8 mouse cellular contexts compared by ENCODE assay signal in the genomic region with DNA sequence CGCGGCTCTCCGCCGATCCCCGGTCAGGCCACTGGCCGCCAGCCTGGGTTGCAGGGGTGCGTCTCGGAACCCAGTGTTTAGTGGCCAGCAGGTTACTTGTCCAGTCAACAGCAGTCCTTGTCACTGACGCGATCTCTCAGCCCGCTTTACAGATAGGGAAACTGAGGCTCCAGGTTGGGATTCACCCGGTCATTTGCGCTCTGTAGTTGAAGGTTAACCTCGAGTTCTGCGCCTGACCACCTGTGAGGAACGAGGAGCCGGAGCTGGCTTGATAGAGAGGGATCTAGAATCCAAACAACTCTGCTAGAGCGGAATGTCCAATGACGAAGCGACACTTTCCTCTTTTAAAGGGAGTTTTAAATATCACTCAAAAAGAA. TPM values are rescaled to one million over a fixed set of nuclear protein-coding genes. Genes with fewer than 3 reads are reported as not detected.
DNase-seq lines count a peak whose midpoint lies in the region; ATAC-seq lines count a peak whose summit lies in the region.

A gene (minus strand): TSS at position 321 of the 377 bp plus-strand sequence.

- peak within 1 kb of the TSS; percentile 98 for H3K27ac ChIP-seq in kidney, embryonic 14.5 days (ENCODE audit: low read depth, low read length)
- H3K27ac ChIP-seq in intestine, embryonic 14.5 days (ENCODE audit: low read depth): peak within 1 kb of the TSS; percentile 98

- H3K4me2 ChIP-seq in kidney, embryonic 14.5 days (replicated peaks; ENCODE audit: low read depth, low read length): peak within 1 kb of the TSS; percentile 83
- peak within 1 kb of the TSS; percentile 59 for H3K4me2 ChIP-seq in intestine, embryonic 14.5 days (ENCODE audit: low read length)

- no peaks in the 10 kb centered on the region for H3K9me3 ChIP-seq in kidney, embryonic 14.5 days (ENCODE audit: control insufficient read depth, low read length)
- no peaks in the 10 kb centered on the region for H3K9me3 ChIP-seq in intestine, embryonic 14.5 days (ENCODE audit: control insufficient read depth, low read length)

- 0 out of 2 replicates have a peak, but pooled peaks cover 2% of the 10 kb centered on the region for H3K36me3 ChIP-seq in kidney, embryonic 14.5 days (ENCODE audit: control insufficient read depth, insufficient read depth, low read length)
- 0 out of 2 replicates have a peak, but pooled peaks cover 4% of the 10 kb centered on the region for H3K36me3 ChIP-seq in intestine, embryonic 14.5 days (ENCODE audit: control insufficient read depth, insufficient read depth, low read length)

- no peaks in the 10 kb centered on the region for H3K27me3 ChIP-seq in kidney, embryonic 14.5 days (ENCODE audit: control insufficient read depth, insufficient read depth, low read length)
- no peaks in the 10 kb centered on the region for H3K27me3 ChIP-seq in intestine, embryonic 14.5 days (replicated peaks; ENCODE audit: control insufficient read depth, insufficient read depth, low read length)

- 19% methylated on average over 20 of the region's 20 CpGs for WGBS in kidney, embryonic 14.5 days
- WGBS in intestine, embryonic 14.5 days: 16% methylated on average over 20 of the region's 20 CpGs

- H3K9ac ChIP-seq in kidney, embryonic 14.5 days (ENCODE audit: low read depth, low read length): peak within 1 kb of the TSS; percentile 91
- H3K9ac ChIP-seq in intestine, embryonic 14.5 days (ENCODE audit: low read length): peak within 1 kb of the TSS; percentile 88

- DNase-seq in kidney, adult 18-20 months: no peak
- no peak for DNase-seq in adrenal gland, postnatal 25 days
- DNase-seq in gastrocnemius, adult 8-10 months (ENCODE audit: low spot score in 2 of 2): no peak
- no peak for DNase-seq in intestine, embryonic 14.5 days (ENCODE audit: low spot score)
- DNase-seq in right cerebral cortex, postnatal 10 days (ENCODE audit: low spot score in 2 of 2): no peak
- DNase-seq in T-cell, adult 2 months (ENCODE audit: low spot score): no peak

- peak within 1 kb of the TSS; percentile 89 for H3K4me3 ChIP-seq in kidney, embryonic 14.5 days (ENCODE audit: low read length)
- peak within 1 kb of the TSS; percentile 83 for H3K4me3 ChIP-seq in intestine, embryonic 14.5 days (ENCODE audit: low read depth, low read length)

- no peak for ATAC-seq in kidney, embryonic 14.5 days (ENCODE audit: low FRiP score, low TSS enrichment)
- ATAC-seq in intestine, embryonic 14.5 days (replicated peaks; ENCODE audit: low FRiP score, low TSS enrichment, low read depth): no peak
- ATAC-seq in megakaryocyte, adult 5-6 weeks (ENCODE audit: poor library complexity, severe bottlenecking): no peak

- H3K4me1 ChIP-seq in kidney, embryonic 14.5 days (ENCODE audit: control insufficient read depth, insufficient read depth, low read length): peaks cover 3% of the 10 kb centered on the region; the same call in 1 of the 2 replicates
- peaks cover 3% of the 10 kb centered on the region; the same call in 1 of the 2 replicates for H3K4me1 ChIP-seq in intestine, embryonic 14.5 days (replicated peaks; ENCODE audit: control insufficient read depth, insufficient read depth, low read length)

RNA-seq across cellular contexts. Expression of the gene that starts here (rescaled TPM):
- polyA plus RNA-seq in kidney, embryonic 14.5 days (2014; fragmentation: Nextera tagmentation; extraction: Ambion mirVana): 74.1 and 75.4 TPM in 2 replicates
- total RNA-seq in adrenal gland, postnatal 25 days (2021): 42.2 and 49.2 TPM in 2 replicates
- 10 to 100 TPM; 42.2 to 46.4 (median 44.6) TPM for total RNA-seq in gastrocnemius, adult 8-10 months (2022)
- 63.1 and 64.2 TPM in 2 replicates for polyA plus RNA-seq in intestine, embryonic 14.5 days (2014; fragmentation: Nextera tagmentation; extraction: Ambion mirVana)
- total RNA-seq in megakaryocyte, adult 5-6 weeks (2015): 27.5 and 39.2 TPM in 2 replicates
- total RNA-seq in megakaryocyte, adult 5-6 weeks (2017): 53.6 and 67.2 TPM in 2 replicates
